Mouse (Mus musculus): ENCODE data around the gene Unc13c.

DNA sequence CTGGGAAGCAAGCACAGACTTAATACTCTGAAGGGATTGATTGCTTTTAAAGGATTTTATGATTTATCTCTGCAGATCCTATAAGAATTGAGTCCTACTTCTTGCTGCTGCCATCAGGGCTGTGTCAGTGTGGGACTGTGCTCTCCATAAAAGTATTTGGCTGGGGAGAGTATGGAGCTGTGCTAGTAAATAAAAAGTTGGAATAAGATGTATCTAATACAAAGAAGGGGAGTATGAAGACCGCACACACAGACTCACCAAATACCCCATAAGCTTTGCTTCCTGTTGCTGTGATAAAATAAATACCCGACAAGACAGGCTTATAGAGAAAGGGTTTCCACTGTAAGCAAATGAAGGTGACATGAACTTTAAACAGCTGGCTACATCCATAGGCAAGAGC is 298.7 kb downstream of the Unc13c start:
- TF ChIP-seq CTCF (IDR thresholded peaks at IDR 0.05; ENCODE audit: insufficient read depth, low read length) (no peak), POLR2A (IDR thresholded peaks at IDR 0.05; ENCODE audit: borderline replicate concordance, extremely low read depth, low read depth, low read length) (no peak)

Data from lung, adult 2 months (tissue).